Mouse (Mus musculus): Measurements from ENCODE around the gene Chrm3. TPM values are rescaled to one million over a fixed set of nuclear protein-coding genes. Genes with fewer than 3 reads are reported as not detected.

The Chrm3 gene
- total and polyA plus RNA-seq, 2 experiments from 2014 or later = 2.8 to 14.8 TPM

DNA sequence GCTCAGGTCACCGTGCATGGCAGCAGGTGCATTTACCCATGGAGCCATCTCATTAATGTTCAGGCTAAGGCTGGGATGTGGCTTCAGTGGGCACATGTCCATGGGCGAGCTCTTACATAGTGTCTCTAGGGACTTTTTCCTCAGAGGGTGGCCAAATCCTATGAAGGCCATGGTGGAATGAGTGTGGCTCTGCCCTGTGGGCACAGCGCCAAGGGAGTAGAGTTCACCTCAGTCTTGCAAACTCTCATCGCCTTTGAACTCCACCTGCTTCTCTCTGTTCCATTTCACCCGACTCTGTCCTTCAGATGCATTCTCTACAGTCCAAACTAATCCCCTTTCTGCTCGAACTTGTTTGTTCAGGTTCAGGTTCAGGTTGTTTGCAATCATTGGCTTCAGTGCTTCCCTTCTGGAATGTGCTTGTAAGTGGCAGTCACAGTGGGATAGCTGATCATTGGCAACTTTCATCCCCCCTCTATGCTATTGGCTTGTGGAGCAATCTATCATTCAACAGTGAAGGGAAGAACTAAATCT, 278.7 kb downstream of the Chrm3 start:
- no peak for TF ChIP-seq CTCF (IDR thresholded peaks at IDR 0.05; ENCODE audit: low read depth)
- Histone ChIP-seq H3K27me3 (ENCODE audit: insufficient read depth, low read length) (no peaks in the 10 kb centered on the region), H3K4me3 (ENCODE audit: low read depth, low read length) (no peak overlapping the region), H3K9ac (no peak overlapping the region), H3K36me3 (ENCODE audit: insufficient read depth) (no peaks in the 10 kb centered on the region), H3K9me3 (ENCODE audit: low read length) (no peaks in the 10 kb centered on the region), H3K27ac (ENCODE audit: low read depth, low read length) (no peak overlapping the region), H3K4me2 (ENCODE audit: low read depth) (no peak overlapping the region), H3K4me1 (ENCODE audit: insufficient read depth) (no peaks in the 10 kb centered on the region)
- 88% methylated on average over 6 of the region's 6 CpGs for WGBS
- ATAC-seq = no peak
- no peak for DNase-seq

DNA sequence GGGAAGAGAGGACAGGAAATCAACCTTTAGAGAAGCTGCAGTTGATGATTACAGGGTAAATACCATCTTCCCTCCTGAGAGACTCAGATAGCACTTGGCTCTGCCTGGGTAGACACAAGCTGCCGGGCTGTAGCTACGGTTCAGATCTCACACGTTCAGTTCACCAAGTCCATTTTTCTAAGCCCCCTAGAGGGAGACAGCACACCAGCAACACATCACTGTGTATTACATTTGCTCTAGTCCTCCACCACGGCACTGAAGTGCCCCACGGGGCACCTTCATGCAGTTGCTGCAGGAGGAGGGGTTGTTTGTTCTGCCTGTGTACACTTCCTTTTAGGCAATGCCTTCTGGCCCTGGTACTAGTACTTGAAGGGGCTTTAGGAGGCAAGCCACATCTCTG, 289.5 kb downstream of the Chrm3 start:
- DNase-seq (peak; percentile 62), ATAC-seq (peak; percentile 82)
- Histone ChIP-seq H3K27ac (ENCODE audit: low read depth, low read length) (no peak overlapping the region), H3K27me3 (ENCODE audit: insufficient read depth, low read length) (no peaks in the 10 kb centered on the region), H3K4me3 (ENCODE audit: low read depth, low read length) (no peak overlapping the region), H3K4me2 (ENCODE audit: low read depth) (no peak overlapping the region), H3K4me1 (ENCODE audit: insufficient read depth) (0 out of 2 replicates have a peak, but pooled peaks cover 2% of the 10 kb centered on the region), H3K9ac (no peak overlapping the region), H3K9me3 (ENCODE audit: low read length) (no peaks in the 10 kb centered on the region), H3K36me3 (ENCODE audit: insufficient read depth) (no peaks in the 10 kb centered on the region)
- peak; percentile 72 for TF ChIP-seq CTCF (IDR thresholded peaks at IDR 0.05; ENCODE audit: low read depth)
- WGBS = 36% methylated on average over 5 of the region's 5 CpGs

DNA sequence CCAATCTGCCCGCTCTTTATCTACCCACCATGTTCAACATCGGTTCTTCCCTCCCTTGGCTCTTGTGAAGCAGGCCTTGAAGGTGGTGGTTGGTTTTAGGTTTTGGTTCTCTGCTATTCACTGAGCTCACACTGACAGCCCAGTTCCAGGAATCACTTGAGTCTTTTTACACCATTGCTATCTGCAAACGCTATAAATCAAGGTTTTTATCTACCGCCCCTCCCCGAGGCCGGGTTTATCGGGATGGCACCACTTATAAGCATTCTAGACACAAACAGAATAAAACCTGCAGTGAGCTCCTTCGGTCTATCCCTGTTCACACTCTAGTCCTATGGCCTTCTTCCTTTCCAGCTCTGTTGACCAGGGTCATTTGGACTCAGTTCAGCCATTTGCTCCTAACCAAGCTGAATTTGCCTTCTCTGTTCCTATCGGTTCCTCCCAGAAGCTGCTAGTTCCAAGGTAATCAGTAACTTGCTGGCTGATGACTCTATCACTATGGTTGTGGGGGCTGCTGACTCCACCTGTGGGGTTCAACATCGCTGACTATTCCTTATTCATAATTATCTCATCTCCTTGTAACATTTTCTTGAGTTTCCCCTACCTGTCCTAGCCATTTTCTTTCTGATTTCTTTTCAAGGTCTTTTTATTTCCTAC, 291.6 kb downstream of the Chrm3 start:
- Histone ChIP-seq H3K36me3 (ENCODE audit: insufficient read depth) (no peaks in the 10 kb centered on the region), H3K4me2 (ENCODE audit: low read depth) (no peak overlapping the region), H3K4me3 (ENCODE audit: low read depth, low read length) (no peak overlapping the region), H3K27ac (ENCODE audit: low read depth, low read length) (no peak overlapping the region), H3K4me1 (ENCODE audit: insufficient read depth) (0 out of 2 replicates have a peak, but pooled peaks cover 2% of the 10 kb centered on the region), H3K9me3 (ENCODE audit: low read length) (no peaks in the 10 kb centered on the region), H3K9ac (no peak overlapping the region), H3K27me3 (ENCODE audit: insufficient read depth, low read length) (no peaks in the 10 kb centered on the region)
- no peak for ATAC-seq
- DNase-seq = no peak
- WGBS = 95% methylated on average over 10 of the region's 10 CpGs
- TF ChIP-seq CTCF (IDR thresholded peaks at IDR 0.05; ENCODE audit: low read depth) = no peak

DNA sequence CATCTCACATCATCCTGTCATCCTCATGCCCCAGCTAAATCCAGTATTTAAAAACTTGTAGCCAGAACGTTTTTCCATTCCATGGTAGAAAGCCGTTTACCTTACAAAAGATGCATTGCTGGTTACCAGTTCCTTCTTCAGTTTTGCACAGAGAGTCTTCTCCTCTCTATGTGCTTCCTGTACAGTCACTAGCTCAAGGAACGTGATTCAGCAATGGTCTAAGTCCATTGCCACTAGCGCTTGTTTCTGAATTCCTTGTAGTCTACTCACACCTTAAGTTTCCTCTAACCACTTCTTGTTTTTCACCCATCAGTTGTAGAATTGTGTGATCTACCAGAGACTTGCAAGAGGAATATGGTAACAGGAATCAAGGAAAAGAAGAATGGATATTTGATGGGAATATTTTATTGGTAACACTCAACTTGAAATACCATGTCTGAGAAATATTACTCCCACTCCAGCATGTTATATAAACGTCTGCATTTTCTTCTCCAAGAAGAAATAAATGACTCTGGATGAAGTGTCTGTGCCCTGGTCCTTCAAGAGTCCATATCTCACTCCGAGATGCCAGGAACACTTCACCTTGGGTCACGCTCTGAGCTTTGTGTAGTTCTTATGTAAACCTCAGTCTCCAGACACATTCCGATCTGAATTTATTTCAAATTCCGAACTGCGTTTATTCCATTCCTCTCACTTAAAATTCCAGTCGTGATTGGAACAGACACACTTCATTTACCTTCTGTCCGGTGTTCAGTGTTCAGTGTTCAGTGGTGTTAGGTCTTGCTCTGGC, 293.6 kb downstream of the Chrm3 start:
- H3K9me3 ChIP-seq (ENCODE audit: low read length) = no peaks in the 10 kb centered on the region
- DNase-seq (no peak), ATAC-seq (no peak)
- no peaks in the 10 kb centered on the region for H3K36me3 ChIP-seq (ENCODE audit: insufficient read depth)
- H3K4me2 ChIP-seq (ENCODE audit: low read depth) = no peak overlapping the region
- 0 out of 2 replicates have a peak, but pooled peaks cover 2% of the 10 kb centered on the region for H3K4me1 ChIP-seq (ENCODE audit: insufficient read depth)
- H3K4me3 ChIP-seq (ENCODE audit: low read depth, low read length) = no peak overlapping the region
- H3K9ac ChIP-seq = no peak overlapping the region
- no peak overlapping the region for H3K27ac ChIP-seq (ENCODE audit: low read depth, low read length)
- no peaks in the 10 kb centered on the region for H3K27me3 ChIP-seq (ENCODE audit: insufficient read depth, low read length)
- TF ChIP-seq CTCF (IDR thresholded peaks at IDR 0.05; ENCODE audit: low read depth) = no peak
- 88% methylated on average over 12 of the region's 12 CpGs for WGBS

DNA sequence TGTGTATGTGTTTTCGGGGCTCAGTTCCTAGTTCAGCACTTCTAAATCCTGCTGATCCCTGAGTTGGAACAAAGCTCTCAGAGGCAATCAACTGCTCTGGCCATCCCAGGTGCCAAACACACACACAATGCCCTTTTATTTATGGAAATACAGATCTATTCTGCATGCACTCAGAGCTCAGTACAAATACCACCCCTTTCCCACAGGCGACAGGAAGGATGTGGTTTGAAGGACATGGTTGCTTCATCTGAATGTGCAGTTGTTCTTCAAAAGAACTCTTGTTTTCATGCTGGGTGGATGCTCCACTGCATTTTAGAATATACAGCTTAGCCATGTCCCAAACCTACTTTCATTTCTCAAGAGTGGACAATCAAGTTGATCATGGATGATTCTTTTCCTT, 294.9 kb downstream of the Chrm3 start:
- Histone ChIP-seq H3K4me1 (ENCODE audit: insufficient read depth) (no peaks in the 10 kb centered on the region), H3K9ac (no peak overlapping the region), H3K36me3 (ENCODE audit: insufficient read depth) (no peaks in the 10 kb centered on the region), H3K4me3 (ENCODE audit: low read depth, low read length) (no peak overlapping the region), H3K27ac (ENCODE audit: low read depth, low read length) (no peak overlapping the region), H3K4me2 (ENCODE audit: low read depth) (no peak overlapping the region), H3K27me3 (ENCODE audit: insufficient read depth, low read length) (no peaks in the 10 kb centered on the region), H3K9me3 (ENCODE audit: low read length) (no peaks in the 10 kb centered on the region)
- ATAC-seq = no peak
- WGBS = 41% methylated on average over 2 of the region's 2 CpGs
- DNase-seq = no peak
- TF ChIP-seq CTCF (IDR thresholded peaks at IDR 0.05; ENCODE audit: low read depth) = no peak

DNA sequence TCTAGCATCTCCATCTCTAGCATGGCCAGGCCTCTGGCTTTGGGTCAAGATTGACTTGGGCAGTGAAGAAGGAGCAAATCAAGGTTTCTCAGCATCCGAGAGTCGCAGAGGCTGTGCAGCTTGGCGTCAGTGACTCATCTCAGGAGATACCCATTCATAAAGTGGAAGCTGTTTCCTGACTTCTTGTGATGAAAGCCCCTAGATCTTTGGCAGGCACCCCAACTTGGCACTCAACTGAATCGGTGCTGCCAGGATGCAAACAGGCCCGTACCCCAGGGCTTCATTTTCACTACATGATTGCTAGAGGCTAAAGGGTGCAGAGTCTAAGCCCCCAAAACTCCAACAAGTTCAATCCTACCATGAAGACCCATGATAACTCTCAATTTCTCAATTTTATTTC, 298.0 kb downstream of the Chrm3 start:
- Histone ChIP-seq H3K9ac (no peak overlapping the region), H3K27me3 (ENCODE audit: insufficient read depth, low read length) (no peaks in the 10 kb centered on the region), H3K4me1 (ENCODE audit: insufficient read depth) (no peaks in the 10 kb centered on the region), H3K4me2 (ENCODE audit: low read depth) (no peak overlapping the region), H3K36me3 (ENCODE audit: insufficient read depth) (no peaks in the 10 kb centered on the region), H3K4me3 (ENCODE audit: low read depth, low read length) (no peak overlapping the region), H3K9me3 (ENCODE audit: low read length) (no peaks in the 10 kb centered on the region), H3K27ac (ENCODE audit: low read depth, low read length) (no peak overlapping the region)
- 64% methylated on average over 5 of the region's 5 CpGs for WGBS
- DNase-seq (no peak), ATAC-seq (no peak)
- TF ChIP-seq CTCF (IDR thresholded peaks at IDR 0.05; ENCODE audit: low read depth) = no peak

DNA sequence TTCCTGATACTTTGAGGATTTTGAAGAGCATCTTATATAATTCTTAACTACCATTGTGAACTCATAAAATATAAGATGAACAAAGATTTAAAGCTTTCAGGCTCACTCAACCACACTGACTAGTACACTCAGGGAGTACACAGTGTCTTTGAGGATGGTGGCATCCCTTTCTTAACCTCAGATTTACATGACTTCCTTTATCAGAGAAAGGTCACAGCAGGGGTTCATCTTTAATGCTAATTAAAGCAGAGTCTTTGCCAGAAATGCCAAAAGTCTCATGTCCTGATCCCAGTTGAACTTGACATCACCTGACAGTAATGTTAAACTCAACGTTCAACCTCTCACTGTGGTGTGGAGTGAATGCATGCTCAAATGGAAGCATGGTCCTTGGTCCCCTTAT, 301.7 kb downstream of the Chrm3 start:
- ATAC-seq (no peak), DNase-seq (no peak)
- Histone ChIP-seq H3K4me1 (ENCODE audit: insufficient read depth) (no peaks in the 10 kb centered on the region), H3K27me3 (ENCODE audit: insufficient read depth, low read length) (no peaks in the 10 kb centered on the region), H3K4me2 (ENCODE audit: low read depth) (no peak overlapping the region), H3K4me3 (ENCODE audit: low read depth, low read length) (no peak overlapping the region), H3K36me3 (ENCODE audit: insufficient read depth) (no peaks in the 10 kb centered on the region), H3K9me3 (ENCODE audit: low read length) (no peaks in the 10 kb centered on the region), H3K9ac (no peak overlapping the region), H3K27ac (ENCODE audit: low read depth, low read length) (no peak overlapping the region)
- WGBS = 54% methylated on average over 1 of the region's 1 CpGs
- TF ChIP-seq CTCF (IDR thresholded peaks at IDR 0.05; ENCODE audit: low read depth) = no peak
